Mouse (Mus musculus): ENCODE measurements around the gene Gm21962.
"Not testable (repeated sequence)": the region's sequence is repeated elsewhere in the genome, so short reads cannot be mapped to it uniquely, and the experiment has no call there.

Gene Gm21962

DNA sequence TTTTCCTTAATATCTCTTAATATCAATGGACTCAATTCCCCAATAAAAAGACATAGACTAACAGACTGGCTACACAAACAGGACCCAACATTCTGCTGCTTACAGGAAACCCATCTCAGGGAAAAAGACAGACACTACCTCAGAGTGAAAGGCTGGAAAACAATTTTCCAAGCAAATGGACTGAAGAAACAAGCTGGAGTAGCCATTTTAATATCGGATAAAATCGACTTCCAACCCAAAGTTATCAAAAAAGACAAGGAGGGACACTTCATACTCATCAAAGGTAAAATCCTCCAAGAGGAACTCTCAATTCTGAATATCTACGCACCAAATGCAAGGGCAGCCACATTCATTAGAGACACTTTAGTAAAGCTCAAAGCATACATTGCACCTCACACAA, at the start of gene Gm21962:
Gene Gm21962 (plus strand): TSS at position 301 of the 400 bp plus-strand sequence.
- DNase-seq (ENCODE audit: low read depth) = not testable (repeated sequence)

- no peak for DNase-seq (ENCODE audit: low read depth)
Observed at GRCm38 (mm10) chr3:137622091-137622490, 49.2 kb upstream of the Gm21962 start.

DNA sequence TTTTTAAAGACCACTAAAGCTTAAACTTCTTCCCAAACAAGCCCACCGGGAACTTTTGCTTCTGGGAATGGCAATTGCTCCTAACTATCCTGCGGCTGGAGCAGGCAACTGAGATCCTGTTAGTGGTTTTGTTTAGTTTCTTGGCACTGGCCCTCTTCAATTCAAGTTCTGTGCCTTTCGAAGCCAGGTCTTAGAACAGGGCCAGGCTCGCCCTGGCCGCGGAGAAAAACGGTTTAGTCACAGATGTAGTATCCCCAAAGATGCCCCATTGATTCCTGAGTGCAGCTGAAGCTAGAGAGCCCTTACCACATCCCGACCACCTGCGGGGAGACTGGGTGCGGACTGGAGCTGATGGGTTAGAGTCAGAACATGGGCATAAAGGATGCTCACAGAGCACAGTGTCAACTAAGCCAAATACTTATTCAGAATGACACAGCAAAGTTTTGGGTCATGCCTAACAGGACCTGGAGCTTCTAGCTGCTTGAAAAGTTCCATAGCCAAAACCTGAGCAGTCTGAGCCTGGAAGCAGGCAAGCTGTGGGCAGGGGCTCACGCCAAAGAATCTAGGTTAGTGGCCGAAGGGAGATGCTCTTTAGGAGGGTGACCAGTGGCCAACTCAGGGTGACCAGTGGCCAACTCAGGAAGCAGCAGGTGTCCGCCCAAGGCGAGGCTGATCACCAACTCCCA, 48.3 kb upstream of the Gm21962 start:
- DNase-seq (ENCODE audit: low read depth) = no peak

DNA sequence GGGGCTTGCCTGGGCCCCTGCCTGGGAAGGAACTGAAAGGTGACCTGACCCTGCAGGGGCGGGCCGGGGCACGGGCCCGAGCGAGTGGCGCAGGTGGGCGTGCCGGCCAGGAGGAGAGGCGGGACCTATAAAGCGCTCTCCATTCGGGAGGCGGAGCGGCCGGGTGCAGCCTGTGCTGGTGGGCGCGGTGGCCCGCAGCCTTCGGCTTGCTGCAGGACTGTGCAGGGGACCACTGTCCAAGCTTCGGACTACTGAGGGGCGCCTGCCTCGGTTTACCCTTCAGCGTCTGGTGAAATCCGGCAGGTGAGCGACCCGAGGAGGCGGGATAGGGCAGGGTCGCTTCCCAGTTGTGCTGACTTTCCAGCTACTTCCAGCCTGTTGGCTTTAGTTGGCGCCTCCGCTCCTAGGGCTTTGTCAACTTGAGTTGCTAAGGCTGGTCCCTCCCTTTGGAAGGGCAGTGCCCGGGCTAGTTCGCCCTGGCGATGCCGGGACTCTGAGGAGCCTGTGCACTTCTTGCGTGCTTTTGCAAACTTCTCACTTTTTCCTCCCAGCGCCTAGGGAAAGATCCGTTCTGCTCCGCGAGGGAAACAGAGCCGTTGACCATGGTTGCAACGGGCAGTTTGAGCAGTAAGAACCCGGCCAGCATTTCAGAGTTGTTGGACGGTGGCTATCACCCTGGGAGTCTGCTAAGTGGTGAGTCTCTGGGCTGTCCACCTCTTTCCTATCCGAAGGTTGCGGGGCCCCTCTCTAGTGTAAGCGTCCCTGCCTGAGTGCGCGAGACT, 47.6 kb upstream of the Gm21962 start:
- no peak for DNase-seq (ENCODE audit: low read depth)

GRCm38 (mm10) chr3:137625054-137625453, 46.3 kb upstream of the Gm21962 start:
- DNase-seq (ENCODE audit: low read depth) = no peak

- no peak for DNase-seq (ENCODE audit: low read depth)
Observed at GRCm38 (mm10) chr3:137633726-137634125, 37.6 kb upstream of the Gm21962 start.

DNA sequence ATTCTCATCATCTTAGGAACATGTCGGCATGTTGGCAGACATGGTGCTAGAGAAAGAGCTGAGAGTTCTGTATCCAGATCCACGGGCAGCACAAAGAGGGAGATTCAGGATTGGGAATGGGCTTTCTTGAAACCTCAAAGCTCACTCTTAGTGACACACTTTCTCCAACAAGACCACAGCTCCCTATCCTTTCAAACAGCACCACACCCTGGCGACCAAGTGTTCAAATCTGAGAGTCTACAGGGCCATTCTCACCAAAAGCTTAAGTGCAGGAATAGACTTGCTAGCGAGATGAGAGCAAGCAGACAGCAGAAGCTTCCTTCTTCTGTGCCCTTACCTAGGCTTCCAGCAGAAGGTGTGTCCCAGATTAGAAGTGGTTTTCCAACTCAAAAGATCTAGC, 34.8 kb upstream of the Gm21962 start:
- no peak for DNase-seq (ENCODE audit: low read depth)

GRCm38 (mm10) chr3:137641238-137641637, 30.1 kb upstream of the Gm21962 start:
- no peak for DNase-seq (ENCODE audit: low read depth)

GRCm38 (mm10) chr3:137642137-137642536, 29.2 kb upstream of the Gm21962 start:
- DNase-seq (ENCODE audit: low read depth) = no peak

- DNase-seq (ENCODE audit: low read depth) = no peak
Observed at GRCm38 (mm10) chr3:137642568-137642967, 28.8 kb upstream of the Gm21962 start.

DNA sequence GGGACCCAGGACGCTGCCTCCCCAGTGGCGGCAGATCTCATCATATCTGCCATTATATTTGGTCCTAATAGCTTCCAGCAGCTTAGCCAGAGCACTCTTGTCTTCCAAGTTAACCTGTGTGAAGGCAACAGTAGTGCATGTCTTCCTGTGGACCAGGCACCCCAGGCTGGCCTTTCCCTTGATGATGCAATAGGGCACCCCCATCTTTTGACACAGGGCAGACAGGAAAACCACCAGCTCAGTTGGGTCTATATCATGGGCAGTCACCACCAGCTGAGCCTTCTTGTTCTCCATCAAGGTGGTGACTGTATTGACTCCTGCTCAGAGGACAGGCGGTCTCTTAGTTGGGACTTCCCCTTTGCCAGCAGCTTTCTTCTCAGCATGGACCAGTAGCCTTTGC, 27.2 kb upstream of the Gm21962 start:
- no peak for DNase-seq (ENCODE audit: low read depth)

- DNase-seq (ENCODE audit: low read depth) = no peak
Observed at GRCm38 (mm10) chr3:137644947-137645346, 26.4 kb upstream of the Gm21962 start.

- DNase-seq (ENCODE audit: low read depth) = no peak
Observed at GRCm38 (mm10) chr3:137647427-137648100, 23.8 kb upstream of the Gm21962 start.

GRCm38 (mm10) chr3:137649112-137649511, 22.2 kb upstream of the Gm21962 start:
- no peak for DNase-seq (ENCODE audit: low read depth)

GRCm38 (mm10) chr3:137652853-137653252, 18.5 kb upstream of the Gm21962 start:
- no peak for DNase-seq (ENCODE audit: low read depth)

DNA sequence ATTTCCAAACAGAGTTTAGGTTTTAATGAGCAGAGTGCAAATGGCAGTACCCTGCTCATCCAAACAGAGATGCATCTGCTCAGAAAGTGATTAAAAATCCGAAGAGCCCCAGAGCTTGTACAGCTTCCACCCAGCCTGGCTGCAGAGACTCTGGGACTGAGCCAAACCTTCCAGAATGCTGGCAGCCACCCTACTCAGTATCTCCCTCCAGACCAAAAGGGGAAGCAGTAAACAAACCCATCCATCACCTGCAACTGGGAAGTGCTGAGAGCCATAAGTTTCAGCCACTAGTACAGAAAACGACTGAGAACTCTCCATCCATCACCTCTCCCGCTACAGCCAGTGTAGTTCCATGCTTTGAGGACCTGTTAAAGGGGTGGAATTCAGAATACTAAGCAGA, 9.6 kb downstream of the Gm21962 start:
- DNase-seq (ENCODE audit: low read depth) = no peak

- DNase-seq (ENCODE audit: low read depth) = no peak
Observed at GRCm38 (mm10) chr3:137682911-137683806, 11.8 kb downstream of the Gm21962 start.

DNA sequence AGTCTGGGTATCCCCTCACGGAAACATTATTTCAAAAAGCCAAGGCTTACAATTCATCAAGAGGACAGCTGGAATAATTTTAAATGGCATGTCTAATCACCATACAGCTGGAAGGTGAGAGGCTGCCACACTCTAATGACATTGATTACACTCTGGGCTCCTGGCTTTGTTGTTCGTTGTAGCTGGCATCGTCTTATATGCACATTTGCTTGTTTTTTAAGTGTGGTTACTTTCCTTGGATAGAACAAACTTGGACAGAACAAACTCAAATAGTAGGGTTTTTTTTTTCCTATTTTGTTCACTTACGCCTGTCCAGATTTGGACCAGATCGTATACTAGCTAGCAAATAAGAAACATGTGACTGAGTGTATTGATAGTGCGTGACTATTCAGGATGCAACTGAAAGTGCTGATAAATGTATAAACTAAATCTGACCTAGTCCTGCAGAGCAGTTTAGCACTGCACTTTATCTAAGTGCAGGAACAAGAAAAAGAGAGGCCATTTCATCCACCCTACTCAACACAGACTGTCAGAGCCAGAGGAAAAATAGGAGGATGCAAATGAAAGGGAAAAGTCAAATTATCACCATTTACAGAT, 12.6 kb downstream of the Gm21962 start:
- DNase-seq (ENCODE audit: low read depth) = no peak

DNA sequence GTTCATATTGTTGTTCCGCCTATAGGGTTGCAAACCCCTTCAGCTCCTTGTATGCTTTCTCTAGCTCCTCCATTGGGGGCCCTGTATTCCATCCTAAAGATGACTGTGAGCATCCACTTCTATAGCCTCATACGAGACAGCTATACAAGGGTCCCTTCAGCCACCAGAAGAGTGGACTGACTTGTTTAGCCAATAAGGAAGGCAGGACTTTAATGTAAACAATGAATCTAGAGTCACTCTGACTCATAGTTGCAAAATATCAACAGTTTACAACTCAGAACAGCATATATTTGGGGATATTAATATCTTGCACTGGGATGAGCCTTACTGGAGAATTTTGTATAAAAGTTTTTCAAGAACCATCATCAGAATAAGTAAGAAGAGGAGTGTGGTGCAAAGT, 15.6 kb downstream of the Gm21962 start:
- DNase-seq (ENCODE audit: low read depth) = no peak

DNA sequence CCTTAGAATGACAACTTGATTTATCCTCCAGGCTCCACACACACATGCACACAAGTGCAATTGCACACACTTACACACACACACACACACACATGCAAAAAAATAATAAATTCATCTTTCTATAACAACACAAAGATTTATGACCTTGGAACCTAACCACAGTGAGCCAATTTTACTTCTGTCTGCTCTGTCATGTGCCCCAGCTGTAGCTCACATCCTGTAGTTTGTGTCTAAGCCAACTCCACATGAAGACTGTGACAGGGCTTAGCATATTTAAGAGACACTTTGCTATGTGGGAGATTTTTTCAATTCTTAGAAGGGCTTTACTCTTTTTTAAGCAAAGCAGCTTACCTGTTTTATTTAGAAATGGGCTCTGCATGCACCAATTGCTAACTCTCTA, 20.2 kb downstream of the Gm21962 start:
- no peak for DNase-seq (ENCODE audit: low read depth)

DNA sequence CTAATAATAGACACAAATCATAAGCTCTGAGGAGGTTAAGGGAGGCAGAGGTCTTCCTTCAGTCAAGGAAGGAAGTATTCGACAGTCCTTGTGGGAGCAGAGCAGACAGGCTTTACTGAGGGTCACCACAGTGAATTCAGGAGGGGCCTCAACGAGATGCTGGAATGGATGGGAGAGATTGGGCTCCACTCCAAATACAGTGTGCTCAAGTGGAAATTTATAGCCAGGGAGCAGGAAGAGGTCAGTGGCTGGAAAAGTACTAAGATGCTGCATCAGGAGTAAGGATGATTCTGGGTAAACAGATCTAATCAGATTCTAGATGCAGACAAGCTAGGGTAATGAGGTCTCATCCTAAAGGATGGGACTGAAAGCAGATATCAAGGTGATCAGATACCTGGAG, 44.6 kb downstream of the Gm21962 start:
- no peak for DNase-seq (ENCODE audit: low read depth)
